In the genomic region with DNA sequence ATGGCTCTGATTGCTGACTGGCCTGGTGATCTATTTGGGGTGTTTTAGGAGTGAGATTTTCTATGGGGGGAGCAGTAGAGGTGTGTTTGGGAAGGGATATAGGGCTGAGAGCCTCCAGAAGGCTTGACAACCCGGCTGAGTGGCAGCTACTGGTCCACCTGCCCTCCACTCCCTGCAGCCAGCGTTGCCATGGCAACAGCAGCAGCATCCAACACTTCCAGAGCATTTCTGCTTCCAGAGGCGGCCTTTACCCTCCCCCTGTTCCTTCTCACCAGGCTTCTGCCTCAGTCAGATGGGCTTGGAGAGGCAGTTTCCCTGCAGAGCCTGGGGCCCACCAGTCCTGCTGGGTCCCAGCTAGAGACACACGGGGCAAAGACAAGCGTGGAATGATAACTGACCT, we compare ENCODE assay signal across 10 mouse cellular contexts. TPM values are rescaled to one million over a fixed set of nuclear protein-coding genes. Genes with fewer than 3 reads are reported as not detected.
DNase-seq lines count a peak whose midpoint lies in the region; ATAC-seq and TF ChIP-seq lines count a peak whose summit lies in the region.
"Had no signal": no experiment of that assay in that cellular context is flagged by ENCODE, and none has a peak within 500 bp of the region (broad histone marks: within the 10 kb centered on the region; RNA-seq: fewer than 3 reads in every experiment).

No protein-coding gene starts in this region.

- no peaks in the 10 kb centered on the region for H3K36me3 ChIP-seq in embryonic facial prominence, embryonic 10.5 days (replicated peaks)
- H3K36me3 ChIP-seq in hindbrain, embryonic 14.5 days (replicated peaks; ENCODE audit: control insufficient read depth, insufficient read depth), result no peaks in the 10 kb centered on the region
- no peaks in the 10 kb centered on the region for H3K36me3 ChIP-seq in neural tube, embryonic 12.5 days
- no peaks in the 10 kb centered on the region for H3K36me3 ChIP-seq in liver, embryonic 12.5 days
- no peaks in the 10 kb centered on the region for H3K36me3 ChIP-seq in intestine, postnatal 0 days (ENCODE audit: control insufficient read depth, insufficient read depth)
- H3K36me3 ChIP-seq: embryonic facial prominence, embryonic 15.5 days; heart, embryonic 15.5 days had no signal

- H3K9me3 ChIP-seq in embryonic facial prominence, embryonic 10.5 days, result no peaks in the 10 kb centered on the region
- H3K9me3 ChIP-seq in hindbrain, embryonic 14.5 days (ENCODE audit: control insufficient read depth, low read length), result no peaks in the 10 kb centered on the region
- no peaks in the 10 kb centered on the region for H3K9me3 ChIP-seq in neural tube, embryonic 12.5 days
- H3K9me3 ChIP-seq in liver, embryonic 12.5 days (replicated peaks), result no peaks in the 10 kb centered on the region
- no peaks in the 10 kb centered on the region for H3K9me3 ChIP-seq in intestine, postnatal 0 days (ENCODE audit: control insufficient read depth)
- H3K9me3 ChIP-seq: embryonic facial prominence, embryonic 15.5 days; heart, embryonic 15.5 days had no signal

- no peak overlapping the region for H3K4me2 ChIP-seq in hindbrain, embryonic 14.5 days (replicated peaks)
- H3K4me2 ChIP-seq in neural tube, embryonic 12.5 days (replicated peaks), result no peak overlapping the region
- H3K4me2 ChIP-seq in liver, embryonic 12.5 days, result no peak overlapping the region
- no peak overlapping the region for H3K4me2 ChIP-seq in intestine, postnatal 0 days (replicated peaks; ENCODE audit: low read depth)
- H3K4me2 ChIP-seq: embryonic facial prominence, embryonic 15.5 days; heart, embryonic 15.5 days had no signal

- no peak overlapping the region for H3K27ac ChIP-seq in embryonic facial prominence, embryonic 10.5 days (replicated peaks)
- H3K27ac ChIP-seq in hindbrain, embryonic 14.5 days, result peak overlapping the region; percentile 63
- H3K27ac ChIP-seq in neural tube, embryonic 12.5 days, result no peak overlapping the region
- H3K27ac ChIP-seq in liver, embryonic 12.5 days, result no peak overlapping the region
- H3K27ac ChIP-seq in intestine, postnatal 0 days (ENCODE audit: low read depth, low read length), result no peak overlapping the region
- H3K27ac ChIP-seq: embryonic facial prominence, embryonic 15.5 days; heart, embryonic 15.5 days had no signal

- 0 out of 2 replicates have a peak, but pooled peaks cover 11% of the 10 kb centered on the region for H3K27me3 ChIP-seq in embryonic facial prominence, embryonic 10.5 days (replicated peaks; ENCODE audit: low read depth, poor library complexity, severe bottlenecking)
- no peaks in the 10 kb centered on the region for H3K27me3 ChIP-seq in hindbrain, embryonic 14.5 days (ENCODE audit: control insufficient read depth, insufficient read depth, low read length)
- no peaks in the 10 kb centered on the region for H3K27me3 ChIP-seq in neural tube, embryonic 12.5 days (replicated peaks)
- H3K27me3 ChIP-seq in liver, embryonic 12.5 days (replicated peaks), result 0 out of 2 replicates have a peak, but pooled peaks cover 3% of the 10 kb centered on the region
- no peaks in the 10 kb centered on the region for H3K27me3 ChIP-seq in intestine, postnatal 0 days (replicated peaks; ENCODE audit: control insufficient read depth, insufficient read depth, low read length)
- H3K27me3 ChIP-seq: embryonic facial prominence, embryonic 15.5 days; heart, embryonic 15.5 days had no signal

- peaks cover 42% of the 10 kb centered on the region for H3K4me1 ChIP-seq in embryonic facial prominence, embryonic 10.5 days
- H3K4me1 ChIP-seq in hindbrain, embryonic 14.5 days (replicated peaks; ENCODE audit: control insufficient read depth, insufficient read depth, low read length), result peaks cover 19% of the 10 kb centered on the region
- peaks cover 9% of the 10 kb centered on the region for H3K4me1 ChIP-seq in neural tube, embryonic 12.5 days
- peaks cover 20% of the 10 kb centered on the region for H3K4me1 ChIP-seq in liver, embryonic 12.5 days
- H3K4me1 ChIP-seq in intestine, postnatal 0 days (replicated peaks; ENCODE audit: control insufficient read depth, insufficient read depth, low read length), result no peaks in the 10 kb centered on the region; the same call in 1 of the 2 replicates

- TF ChIP-seq CTCF in intestine, postnatal 0 days (IDR thresholded peaks at IDR 0.05; ENCODE audit: low read depth), result no peak

- WGBS in embryonic facial prominence, embryonic 10.5 days, result 33% methylated on average over 5 of the region's 5 CpGs
- 12% methylated on average over 5 of the region's 5 CpGs for WGBS in hindbrain, embryonic 14.5 days
- WGBS in neural tube, embryonic 12.5 days, result 23% methylated on average over 5 of the region's 5 CpGs
- WGBS in liver, embryonic 12.5 days (ENCODE audit: insufficient replicate concordance), result 45% methylated on average over 5 of the region's 5 CpGs
- WGBS in intestine, postnatal 0 days, result 56% methylated on average over 5 of the region's 5 CpGs

- ATAC-seq in hindbrain, embryonic 14.5 days (ENCODE audit: low FRiP score), result peak; percentile 75
- peak; percentile 26; the same call in 1 of the 2 replicates for ATAC-seq in neural tube, embryonic 12.5 days (ENCODE audit: low FRiP score, low read depth)
- no peak for ATAC-seq in liver, embryonic 12.5 days
- ATAC-seq in intestine, postnatal 0 days, result no peak

- no peak overlapping the region for H3K4me3 ChIP-seq in embryonic facial prominence, embryonic 10.5 days
- no peak overlapping the region for H3K4me3 ChIP-seq in hindbrain, embryonic 14.5 days (replicated peaks; ENCODE audit: low read length)
- H3K4me3 ChIP-seq in neural tube, embryonic 12.5 days, result no peak overlapping the region
- no peak overlapping the region for H3K4me3 ChIP-seq in liver, embryonic 12.5 days
- no peak overlapping the region for H3K4me3 ChIP-seq in intestine, postnatal 0 days (ENCODE audit: low read depth, low read length)
- H3K4me3 ChIP-seq: embryonic facial prominence, embryonic 15.5 days; heart, embryonic 15.5 days had no signal

- no peak overlapping the region for H3K9ac ChIP-seq in hindbrain, embryonic 14.5 days
- H3K9ac ChIP-seq in neural tube, embryonic 12.5 days, result no peak overlapping the region
- H3K9ac ChIP-seq in liver, embryonic 12.5 days, result no peak overlapping the region
- no peak overlapping the region for H3K9ac ChIP-seq in intestine, postnatal 0 days (ENCODE audit: low read depth, low read length)
- H3K9ac ChIP-seq: embryonic facial prominence, embryonic 15.5 days; heart, embryonic 15.5 days had no signal

- peak; percentile 85 for DNase-seq in brain, adult 2 months (ENCODE audit: low read depth, low spot score)
- peak; percentile 58 for DNase-seq in embryonic facial prominence, embryonic 10.5 days (ENCODE audit: low spot score)
- peak; percentile 77 for DNase-seq in hindbrain, embryonic 14.5 days (ENCODE audit: low spot score)
- DNase-seq in natural killer cell, adult 2 months (ENCODE audit: low spot score in 2 of 2), result no peak
- DNase-seq: kidney, postnatal 36 days had no signal

RNA-seq across cellular contexts. Expression of a gene that starts 38.4 kb away (rescaled TPM):
- 12.7 and 15.5 TPM in 2 replicates for polyA plus RNA-seq in embryonic facial prominence, embryonic 10.5 days (2016; fragmentation: Nextera tagmentation; extraction: Ambion mirVana)
- polyA plus RNA-seq in hindbrain, embryonic 14.5 days (2014; fragmentation: Nextera tagmentation; extraction: Ambion mirVana), result 17.0 and 20.5 TPM in 2 replicates
- 16.2 and 21.6 TPM in 2 replicates for polyA plus RNA-seq in neural tube, embryonic 12.5 days (2016; fragmentation: Nextera tagmentation; extraction: Ambion mirVana)
- 5.9 and 7.0 TPM in 2 replicates for polyA plus RNA-seq in liver, embryonic 12.5 days (2016; fragmentation: Nextera tagmentation; extraction: Ambion mirVana)
- polyA plus RNA-seq in intestine, postnatal 0 days (2015; fragmentation: Nextera tagmentation; extraction: Ambion mirVana), result 2.9 and 3.8 TPM in 2 replicates

Comparison
In these comparisons a context has a peak if more than half of its experiments do, and no peak if none do; other contexts are left out.
1. DNase-seq: peak in brain, adult 2 months (single experiment), embryonic facial prominence, embryonic 10.5 days (single experiment) and hindbrain, embryonic 14.5 days (single experiment); none in natural killer cell, adult 2 months (0 of 2).
2. ATAC-seq: peak in hindbrain, embryonic 14.5 days (single experiment) and neural tube, embryonic 12.5 days (single experiment); none in liver, embryonic 12.5 days (single experiment) and intestine, postnatal 0 days (single experiment).